Mouse (Mus musculus) stomach, postnatal 0 days (tissue): Measurements from ENCODE around the gene Fads6.

ENCODE experiments used
- CTCF ChIP-seq: IDR thresholded peaks from 2 replicates; pipeline ENCODE4 v1.5.1; 2016; ENCODE audit warnings: antibody characterized with exemption, low read depth, mild to moderate bottlenecking, moderate library complexity
- EP300 ChIP-seq: optimal IDR thresholded peaks from 2 replicates; pipeline ENCODE3; 2016; ENCODE audit warnings: antibody characterized with exemption

GRCm38 (mm10) chr11:115288305-115288704 lies 9.2 kb downstream of the Fads6 start:
- TF ChIP-seq EP300: no peak
- no peak for TF ChIP-seq CTCF
